Mouse (Mus musculus) stomach, embryonic 14.5 days (tissue): ENCODE measurements around the gene Lix1l. TPM values are rescaled to one million over a fixed set of nuclear protein-coding genes. Genes with fewer than 3 reads are reported as not detected.

Experiments used
- ATAC-seq: fragments of 200-750 bp; cut with Nextera tagmentation; 2 replicates; pipeline ENCODE4 v1.8.0; 2017; ENCODE audit warnings: low read depth, moderate TSS enrichment; ENCODE audit not compliant: insufficient number of reproducible peaks, insufficient read depth, low FRiP score
- H3K27ac ChIP-seq: fragments of 300-500 bp; sonication (generic); 2 replicates; pipeline ENCODE4 v1.5.1; 2014; ENCODE audit warnings: mild to moderate bottlenecking, low read length, moderate library complexity, mixed read lengths
- H3K27me3 ChIP-seq: fragments of 300-500 bp; sonication (generic); 2 replicates; pipeline ENCODE4 v1.6.1; 2014; ENCODE audit warnings: low read length, control low read depth, mixed read lengths; ENCODE audit not compliant: control insufficient read depth, insufficient read depth
- H3K36me3 ChIP-seq: fragments of 300-500 bp; sonication (generic); 2 replicates; pipeline ENCODE4 v1.6.1; 2014; ENCODE audit warnings: mild to moderate bottlenecking, control low read depth, low read length, moderate library complexity, mixed read lengths; ENCODE audit not compliant: control insufficient read depth, insufficient read depth
- H3K4me1 ChIP-seq: fragments of 300-500 bp; sonication (generic); 2 replicates; pipeline ENCODE4 v1.6.1; 2014; ENCODE audit warnings: low read length, control low read depth, mixed read lengths; ENCODE audit not compliant: control insufficient read depth, insufficient read depth
- H3K4me2 ChIP-seq: fragments of 300-500 bp; sonication (generic); replicated peaks from 2 replicates; pipeline ENCODE4 v1.6.1; 2014; ENCODE audit warnings: low read depth, low read length, control low read depth
- H3K4me3 ChIP-seq: fragments of 300-500 bp; sonication (generic); 2 replicates; pipeline ENCODE4 v1.5.1; 2014; ENCODE audit warnings: low read depth, low read length, control low read depth
- H3K9ac ChIP-seq: fragments of 300-500 bp; sonication (generic); replicated peaks from 2 replicates; pipeline ENCODE4 v1.6.1; 2014; ENCODE audit warnings: low read depth, mild to moderate bottlenecking, control low read depth, low read length, moderate library complexity, mixed read lengths
- H3K9me3 ChIP-seq: fragments of 300-500 bp; sonication (generic); 2 replicates; pipeline ENCODE4 v1.6.1; 2016; ENCODE audit warnings: low read depth, low read length, control low read depth; ENCODE audit not compliant: control insufficient read depth
- WGBS: fragments of 180-500 bp; shearing (Covaris S2); extraction: QIAGEN DNeasy Blood & Tissue Kit; methylation state at CpG from one replicate; pipeline ENCODE4 v1.1.7; 2014; 5-methylcytosine and 5-hydroxymethylcytosine counted together
- polyA plus RNA-seq: library from polyadenylated mRNA; unstranded; fragments of >200 nt; fragmentation: Nextera tagmentation; extraction: Ambion mirVana; gene quantifications from 2 replicates; pipeline ENCODE4 v1.2.1, GENCODE M21; 2014

Gene Lix1l
- polyA plus RNA-seq, 1 experiment from 2014 or later: 10.6 TPM

DNA sequence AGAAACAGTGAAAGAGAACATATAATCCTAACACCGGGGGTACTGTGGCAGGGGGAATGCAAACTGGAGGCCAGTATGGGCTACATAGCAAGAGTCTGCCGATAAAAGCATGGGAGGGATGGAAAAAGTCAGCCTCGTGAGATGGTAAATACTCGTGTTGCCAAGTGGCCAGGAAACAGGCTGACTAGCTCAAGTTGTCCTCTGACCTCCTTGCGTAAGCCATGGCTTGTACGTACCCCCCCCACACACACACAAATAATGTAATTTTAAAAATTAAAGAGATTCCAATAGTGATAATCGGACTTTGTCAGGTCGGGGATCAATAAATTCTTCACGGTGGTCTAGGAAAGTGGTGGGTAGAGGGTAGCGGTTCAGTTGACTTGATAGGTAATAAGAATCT, 7.6 kb upstream of the Lix1l start:
- WGBS: under 1% methylated on average over 10 of the region's 10 CpGs
- H3K36me3 ChIP-seq: no peaks in the 10 kb centered on the region
- no peaks in the 10 kb centered on the region for H3K9me3 ChIP-seq
- peaks cover 17% of the 10 kb centered on the region; the same call in 1 of the 2 replicates for H3K4me1 ChIP-seq
- H3K27me3 ChIP-seq: no peaks in the 10 kb centered on the region
- peak overlapping the region; percentile 56 for H3K4me3 ChIP-seq
- no peak for ATAC-seq
- peak overlapping the region; percentile 66; the same call in 1 of the 2 replicates for H3K27ac ChIP-seq
- peak overlapping the region; percentile 75 for H3K4me2 ChIP-seq
- H3K9ac ChIP-seq: peak overlapping the region; percentile 62; the same call in 1 of the 2 replicates

DNA sequence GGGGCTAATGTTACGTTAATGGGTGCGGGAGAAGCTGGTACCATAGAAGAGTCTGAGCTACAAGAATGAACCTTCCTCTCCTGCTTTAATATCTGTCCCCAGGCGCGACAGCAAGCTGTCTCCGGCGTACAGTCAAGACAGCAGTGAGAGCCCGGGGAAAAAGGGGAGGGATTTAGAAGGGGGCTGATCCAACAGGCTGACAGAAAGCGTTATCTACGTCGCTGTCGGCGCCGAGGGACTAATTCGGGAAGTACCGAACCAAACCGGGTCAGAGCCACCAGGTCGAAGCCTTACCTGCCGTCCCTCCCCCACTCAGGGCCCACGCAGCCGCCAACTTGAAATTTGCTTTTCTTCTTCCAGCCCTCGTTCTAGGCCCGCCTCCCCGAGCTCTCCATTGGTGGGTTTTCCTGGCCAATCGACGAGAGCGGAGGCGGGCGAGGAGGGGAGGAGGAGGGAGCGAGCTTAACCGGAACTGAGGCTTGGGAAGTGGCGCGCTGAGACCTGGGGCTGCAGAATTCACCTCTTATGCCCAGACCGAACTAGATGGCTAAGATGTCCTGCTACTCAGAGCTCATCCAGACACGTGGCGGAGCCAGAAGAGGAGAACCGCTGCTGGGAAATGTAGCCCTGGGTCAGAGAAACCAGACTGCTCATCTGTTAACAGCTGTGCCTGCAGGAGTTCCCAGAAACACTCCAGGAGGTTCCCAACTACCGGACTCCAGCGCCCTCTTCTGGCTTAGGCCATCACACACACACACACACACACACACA, 7.0 kb upstream of the Lix1l start, which contains the start of gene Polr3gl:
Gene Polr3gl, minus strand, starts transcription at position 392 of the 771 bp plus-strand sequence.
- Histone ChIP-seq H3K4me1 (peaks cover 21% of the 10 kb centered on the region; the same call in 1 of the 2 replicates), H3K4me3 (peak within 1 kb of the TSS; percentile 56), H3K9ac (peak within 1 kb of the TSS; percentile 62), H3K4me2 (peak within 1 kb of the TSS; percentile 75), H3K9me3 (no peaks in the 10 kb centered on the region), H3K27me3 (no peaks in the 10 kb centered on the region), H3K27ac (peak within 1 kb of the TSS; percentile 66; the same call in 1 of the 2 replicates), H3K36me3 (no peaks in the 10 kb centered on the region)
- peak; percentile 89 for ATAC-seq
- under 1% methylated on average over 37 of the region's 38 CpGs for WGBS

DNA sequence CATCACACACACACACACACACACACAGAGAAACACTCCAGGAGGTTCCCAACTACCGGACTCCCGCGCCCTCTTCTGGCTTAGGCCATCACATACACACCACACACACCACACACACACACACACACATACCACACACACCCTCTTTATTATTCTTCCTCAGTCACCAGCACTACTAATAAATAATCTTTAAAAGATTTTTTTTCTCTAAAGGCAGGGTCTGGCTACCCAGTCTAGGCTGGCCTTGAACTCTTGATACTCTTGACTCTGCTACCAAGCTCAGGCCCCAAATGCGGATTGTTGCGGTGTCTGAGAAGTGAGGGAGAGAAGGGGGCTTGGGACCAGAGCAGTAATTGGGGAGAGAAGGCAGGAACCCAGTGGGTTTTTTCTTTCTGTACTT, 6.1 kb upstream of the Lix1l start:
- Histone ChIP-seq H3K9ac (no peak overlapping the region), H3K27ac (no peak overlapping the region), H3K9me3 (no peaks in the 10 kb centered on the region), H3K36me3 (no peaks in the 10 kb centered on the region), H3K4me3 (no peak overlapping the region), H3K4me1 (peaks cover 24% of the 10 kb centered on the region; the same call in 1 of the 2 replicates), H3K27me3 (no peaks in the 10 kb centered on the region), H3K4me2 (no peak overlapping the region)
- no peak for ATAC-seq
- 80% methylated on average over 5 of the region's 5 CpGs for WGBS

DNA sequence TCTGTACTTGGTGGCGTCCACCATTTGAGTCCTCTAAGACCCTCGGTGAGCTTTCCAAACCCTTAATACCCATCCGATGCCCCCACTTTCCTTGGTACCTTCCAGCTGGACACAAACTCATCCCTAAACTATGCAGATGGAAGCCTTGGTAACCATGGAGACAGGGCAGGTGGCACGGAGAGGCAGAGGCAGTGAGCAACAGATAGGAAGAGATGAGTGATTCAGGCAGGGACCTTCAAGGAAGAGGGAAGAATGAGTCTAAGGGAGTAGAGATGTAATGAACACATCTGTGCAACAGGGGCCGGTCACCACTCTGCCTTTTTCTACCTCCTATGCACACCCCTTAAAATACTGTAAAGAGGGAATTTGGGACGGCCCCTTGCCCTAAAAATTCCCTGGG, 5.3 kb upstream of the Lix1l start:
- H3K4me1 ChIP-seq: peaks cover 28% of the 10 kb centered on the region; the same call in 1 of the 2 replicates
- no peaks in the 10 kb centered on the region for H3K27me3 ChIP-seq
- H3K4me3 ChIP-seq: 0 out of 2 replicates have a peak overlapping the region, but pooled peaks have one; percentile 44
- H3K27ac ChIP-seq: no peak overlapping the region; the same call in 1 of the 2 replicates
- ATAC-seq: no peak
- peak overlapping the region; percentile 82 for H3K4me2 ChIP-seq
- no peaks in the 10 kb centered on the region for H3K9me3 ChIP-seq
- H3K9ac ChIP-seq: no peak overlapping the region
- H3K36me3 ChIP-seq: no peaks in the 10 kb centered on the region
- 21% methylated on average over 6 of the region's 6 CpGs for WGBS

DNA sequence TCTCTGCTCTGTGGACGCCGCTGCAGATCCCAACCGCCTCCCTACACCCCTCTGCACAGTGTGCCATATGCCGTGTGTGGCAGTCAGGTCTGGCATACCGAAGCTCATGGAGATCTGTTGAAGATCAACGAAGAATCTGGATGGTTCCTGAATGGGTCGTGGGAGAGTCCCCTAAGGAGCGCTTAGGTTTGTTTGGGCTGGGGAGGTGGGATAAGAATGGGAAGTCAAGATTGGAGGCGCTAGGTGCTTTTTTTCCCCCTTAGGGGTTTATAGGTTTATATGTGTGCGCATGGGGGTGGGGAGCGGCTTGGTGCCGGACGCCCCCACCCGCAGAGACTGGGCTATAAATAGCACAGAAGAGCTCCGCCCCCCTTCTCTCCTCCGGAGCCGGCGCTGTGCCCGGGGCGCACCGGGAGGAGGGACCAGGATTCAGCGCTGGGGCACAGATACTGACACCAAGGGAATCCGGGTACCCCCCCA, 4.7 kb upstream of the Lix1l start, which contains the start of gene Ankrd34a:
Gene Ankrd34a, plus strand, starts transcription at position 409 of the 480 bp plus-strand sequence.
- no peak for ATAC-seq
- Histone ChIP-seq H3K27me3 (no peaks in the 10 kb centered on the region), H3K4me1 (peaks cover 28% of the 10 kb centered on the region; the same call in 1 of the 2 replicates), H3K9ac (peak within 1 kb of the TSS; percentile 46), H3K4me3 (peak within 1 kb of the TSS; percentile 44), H3K36me3 (no peaks in the 10 kb centered on the region), H3K27ac (peak within 1 kb of the TSS; percentile 55; the same call in 1 of the 2 replicates), H3K4me2 (peak within 1 kb of the TSS; percentile 82), H3K9me3 (no peaks in the 10 kb centered on the region)
- WGBS: under 1% methylated on average over 22 of the region's 23 CpGs

DNA sequence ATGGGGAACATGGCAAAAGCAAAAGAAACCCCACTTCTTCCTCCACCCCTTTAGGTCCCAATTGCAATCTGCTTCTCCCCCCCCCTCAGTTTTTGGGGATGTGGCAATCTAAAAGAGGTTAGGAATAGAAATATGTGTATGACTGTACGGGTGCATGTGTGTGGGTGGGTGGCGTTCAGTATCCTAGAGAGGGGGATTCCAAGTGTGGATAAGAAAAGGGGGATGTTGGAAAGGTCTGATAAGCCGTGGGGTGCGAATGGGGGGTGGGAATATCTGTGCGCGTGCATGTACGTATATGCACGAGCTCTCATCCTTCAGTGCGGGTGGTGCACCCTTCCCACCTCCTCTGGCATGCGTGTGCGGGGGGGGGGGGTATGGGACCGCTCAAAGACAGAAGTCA, 4.1 kb upstream of the Lix1l start:
- 2% methylated on average over 9 of the region's 12 CpGs for WGBS
- no peaks in the 10 kb centered on the region for H3K27me3 ChIP-seq

DNA sequence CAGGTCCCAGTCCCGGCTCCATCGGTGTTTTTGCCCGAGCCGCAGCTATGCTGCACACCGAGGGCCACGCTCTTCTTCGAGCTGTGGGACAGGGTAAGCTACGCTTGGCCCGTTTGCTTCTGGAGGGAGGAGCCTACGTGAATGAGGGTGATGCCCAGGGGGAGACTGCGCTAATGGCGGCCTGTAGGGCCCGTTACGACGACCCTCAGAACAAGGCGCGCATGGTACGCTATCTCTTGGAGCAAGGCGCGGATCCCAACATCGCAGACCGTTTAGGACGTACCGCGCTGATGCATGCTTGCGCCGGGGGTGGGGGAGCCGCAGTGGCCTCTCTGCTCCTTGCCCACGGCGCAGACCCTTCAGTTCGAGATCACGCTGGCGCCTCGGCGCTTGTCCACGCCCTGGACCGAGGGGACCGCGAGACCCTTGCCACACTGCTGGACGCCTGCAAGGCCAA, 3.5 kb upstream of the Lix1l start:
- H3K36me3 ChIP-seq: no peaks in the 10 kb centered on the region
- peak overlapping the region; percentile 72; the same call in 1 of the 2 replicates for H3K27ac ChIP-seq
- no peaks in the 10 kb centered on the region for H3K27me3 ChIP-seq
- no peaks in the 10 kb centered on the region for H3K9me3 ChIP-seq
- no peak for ATAC-seq
- peak overlapping the region; percentile 44 for H3K4me3 ChIP-seq
- H3K4me1 ChIP-seq: peaks cover 28% of the 10 kb centered on the region; the same call in 1 of the 2 replicates
- under 1% methylated on average over 40 of the region's 40 CpGs for WGBS
- H3K9ac ChIP-seq: peak overlapping the region; percentile 46
- peak overlapping the region; percentile 82 for H3K4me2 ChIP-seq

More for the DNA sequence above, 4.1 kb upstream of the Lix1l start:
- peak overlapping the region; percentile 46; the same call in 1 of the 2 replicates for H3K9ac ChIP-seq
- H3K4me1 ChIP-seq: peaks cover 28% of the 10 kb centered on the region; the same call in 1 of the 2 replicates
- H3K4me3 ChIP-seq: peak overlapping the region; percentile 44
- H3K9me3 ChIP-seq: no peaks in the 10 kb centered on the region
- no peaks in the 10 kb centered on the region for H3K36me3 ChIP-seq
- H3K27ac ChIP-seq: no peak overlapping the region; the same call in 1 of the 2 replicates
- no peak for ATAC-seq
- peak overlapping the region; percentile 82 for H3K4me2 ChIP-seq
